Mouse (Mus musculus) megakaryocyte, embryonic 14.5 days (primary cell): ENCODE data around the gene Kcnj9.

Experiments
- FLI1 ChIP-seq: IDR thresholded peaks from 2 replicates; pipeline ENCODE4 v1.6.1; 2012; ENCODE audit warnings: low read length, inconsistent platforms, mixed read lengths
- GATA1 ChIP-seq: IDR thresholded peaks from 3 replicates; pipeline ENCODE4 v1.6.1; 2012; ENCODE audit warnings: mixed read lengths, low read length, inconsistent platforms, borderline replicate concordance

GRCm38 (mm10) chr1:172302311-172302710, 26.8 kb downstream of the Kcnj9 start:
- TF ChIP-seq GATA1 (no peak), FLI1 (no peak)
